Comparison of ENCODE assay signal across 8 mouse cellular contexts in genomic region chr2:181593042-181593421, GRCm38 (mm10). TPM values are rescaled to one million over a fixed set of nuclear protein-coding genes. Genes with fewer than 3 reads are reported as not detected.
A peak's percentile ranks its signal among the peaks of the same experiment; 100 is the strongest.
DNase-seq lines count a peak whose midpoint lies in the region; ATAC-seq and TF ChIP-seq lines count a peak whose summit lies in the region.

No protein-coding gene starts in this region.

- H3K9me3 ChIP-seq in midbrain, embryonic 13.5 days: no peaks in the 10 kb centered on the region

- 16% methylated on average over 6 of the region's 6 CpGs for WGBS in thymus, adult 2 months
- WGBS in midbrain, embryonic 13.5 days: 12% methylated on average over 6 of the region's 6 CpGs

- H3K4me2 ChIP-seq in midbrain, embryonic 13.5 days (replicated peaks): peak overlapping the region; percentile 89

- H3K9ac ChIP-seq in midbrain, embryonic 13.5 days (replicated peaks): peak overlapping the region; percentile 95

- TF ChIP-seq POLR2A in thymus, adult 2 months (IDR thresholded peaks at IDR 0.05; ENCODE audit: control insufficient read depth, extremely low read depth, insufficient read depth, low read length, poor library complexity): no peak

- H3K27me3 ChIP-seq in thymus, adult 2 months (ENCODE audit: control insufficient read depth, insufficient read depth, low read length): no peaks in the 10 kb centered on the region
- no peaks in the 10 kb centered on the region for H3K27me3 ChIP-seq in midbrain, embryonic 13.5 days

- H3K4me3 ChIP-seq in thymus, adult 2 months (ENCODE audit: control insufficient read depth, insufficient read depth, low read length): peak overlapping the region; percentile 97
- H3K4me3 ChIP-seq in midbrain, embryonic 13.5 days (replicated peaks): peak overlapping the region; percentile 98

- no peak overlapping the region for H3K27ac ChIP-seq in thymus, adult 2 months (ENCODE audit: control insufficient read depth, insufficient read depth, low read length)
- peak overlapping the region; percentile 89 for H3K27ac ChIP-seq in midbrain, embryonic 13.5 days

- peak; percentile 25 for ATAC-seq in midbrain, embryonic 13.5 days

- TF ChIP-seq CTCF in thymus, adult 2 months (IDR thresholded peaks at IDR 0.05; ENCODE audit: borderline replicate concordance, control insufficient read depth, extremely low read depth, insufficient read depth, low read length, poor library complexity): no peak

- no peaks in the 10 kb centered on the region; the same call in 1 of the 2 replicates for H3K36me3 ChIP-seq in thymus, adult 2 months (ENCODE audit: control insufficient read depth, insufficient read depth, low read length)
- H3K36me3 ChIP-seq in midbrain, embryonic 13.5 days: peaks cover 44% of the 10 kb centered on the region

- H3K4me1 ChIP-seq in thymus, adult 2 months (replicated peaks; ENCODE audit: control insufficient read depth, insufficient read depth, low read length): peaks cover 11% of the 10 kb centered on the region
- H3K4me1 ChIP-seq in midbrain, embryonic 13.5 days (replicated peaks): peaks cover 42% of the 10 kb centered on the region

- peak; percentile 22 for DNase-seq in cerebellum, adult 11 months
- no peak for DNase-seq in cerebellum, postnatal 25 days
- DNase-seq in thymus, adult 2 months: no peak
- no peak for DNase-seq in thymus, postnatal 14 days
- DNase-seq in kidney, postnatal 10 days: peak; percentile 67
- no peak for DNase-seq in layer of hippocampus, adult 18-20 months (ENCODE audit: low spot score in 2 of 2)
- DNase-seq in adrenal gland, adult 18-20 months (ENCODE audit: low spot score in 2 of 2): no peak

RNA-seq across cellular contexts. Expression of gene Zfp512b, which starts 0.4 kb away (rescaled TPM):
- 87.6 and 89.1 TPM in 2 replicates for polyA plus RNA-seq in thymus, adult 2 months (2012; rRNA removed)
- 68.1 and 70.2 TPM in 2 replicates for polyA plus RNA-seq in midbrain, embryonic 13.5 days (2015; fragmentation: Nextera tagmentation; extraction: Ambion mirVana)
- 10 to 100 TPM; 81.0 to 88.4 TPM for total RNA-seq in layer of hippocampus, adult 18-20 months (2021)
- 10 to 100 TPM; 37.4 to 49.0 TPM for total RNA-seq in adrenal gland, adult 18-20 months (2021)

RNA-seq across cellular contexts. Expression of gene Prpf6, which starts 1.4 kb away (rescaled TPM):
- 22.2 and 22.5 TPM in 2 replicates for polyA plus RNA-seq in thymus, adult 2 months (2012; rRNA removed)
- 71.7 and 72.8 TPM in 2 replicates for polyA plus RNA-seq in midbrain, embryonic 13.5 days (2015; fragmentation: Nextera tagmentation; extraction: Ambion mirVana)
- total RNA-seq in layer of hippocampus, adult 18-20 months (2021): 10 to 100 TPM; 60.9 to 61.6 TPM
- total RNA-seq in adrenal gland, adult 18-20 months (2021): 10 to 100 TPM; 60.6 to 65.2 TPM

RNA-seq across cellular contexts. Expression of gene Samd10, which starts 6.0 kb away (rescaled TPM):
- polyA plus RNA-seq in thymus, adult 2 months (2012; rRNA removed): 26.5 and 29.0 TPM in 2 replicates
- 171 and 176 TPM in 2 replicates for polyA plus RNA-seq in midbrain, embryonic 13.5 days (2015; fragmentation: Nextera tagmentation; extraction: Ambion mirVana)
- total RNA-seq in layer of hippocampus, adult 18-20 months (2021): 10 to 100 TPM; 12.0 to 13.2 TPM
- 1 to 10 TPM; 8.3 to 8.7 TPM for total RNA-seq in adrenal gland, adult 18-20 months (2021)

RNA-seq across cellular contexts. Expression of gene Uckl1, which starts 8.3 kb away (rescaled TPM):
- polyA plus RNA-seq in thymus, adult 2 months (2012; rRNA removed): 266 and 327 TPM in 2 replicates
- 71.2 and 82.5 TPM in 2 replicates for polyA plus RNA-seq in midbrain, embryonic 13.5 days (2015; fragmentation: Nextera tagmentation; extraction: Ambion mirVana)
- total RNA-seq in layer of hippocampus, adult 18-20 months (2021): 10 to 100 TPM; 54.2 to 63.3 TPM
- total RNA-seq in adrenal gland, adult 18-20 months (2021): 10 to 100 TPM; 79.1 to 84.8 TPM

Comparison
In these comparisons a context has a peak if more than half of its experiments do, and no peak if none do; other contexts are left out.
1. DNase-seq: peak in cerebellum, adult 11 months (single experiment) and kidney, postnatal 10 days (single experiment); none in cerebellum, postnatal 25 days (0 of 2), thymus, adult 2 months (single experiment), thymus, postnatal 14 days (single experiment), layer of hippocampus, adult 18-20 months (0 of 2) and adrenal gland, adult 18-20 months (0 of 2).